Mouse (Mus musculus) intestine, postnatal 0 days (tissue): Measurements from ENCODE around the gene Swap70. TPM values are rescaled to one million over a fixed set of nuclear protein-coding genes. Genes with fewer than 3 reads are reported as not detected.

Experiments
- ATAC-seq: fragments of 200-750 bp; cut with Nextera tagmentation; 2 replicates; pipeline ENCODE4 v1.8.0; 2017; ENCODE audit warnings: mild to moderate bottlenecking, moderate TSS enrichment, moderate library complexity
- H3K27ac ChIP-seq: fragments of 300-500 bp; sonication (generic); 2 replicates; pipeline ENCODE4 v1.5.1; 2014; ENCODE audit warnings: mild to moderate bottlenecking, low read depth, low read length, moderate library complexity
- H3K27me3 ChIP-seq: fragments of 300-500 bp; sonication (generic); replicated peaks from 2 replicates; pipeline ENCODE4 v1.6.1; 2014; ENCODE audit warnings: low read length, mixed read lengths; ENCODE audit not compliant: control insufficient read depth, insufficient read depth
- H3K36me3 ChIP-seq: fragments of 300-500 bp; sonication (generic); 2 replicates; pipeline ENCODE4 v1.6.1; 2014; ENCODE audit warnings: mild to moderate bottlenecking, moderate library complexity; ENCODE audit not compliant: control insufficient read depth, insufficient read depth
- H3K4me1 ChIP-seq: fragments of 300-500 bp; sonication (generic); replicated peaks from 2 replicates; pipeline ENCODE4 v1.6.1; 2014; ENCODE audit warnings: antibody characterized with exemption, low read length, mixed read lengths; ENCODE audit not compliant: control insufficient read depth, insufficient read depth
- H3K4me2 ChIP-seq: fragments of 300-500 bp; sonication (generic); replicated peaks from 2 replicates; pipeline ENCODE4 v1.6.1; 2014; ENCODE audit warnings: low read depth, mild to moderate bottlenecking, moderate library complexity
- H3K4me3 ChIP-seq: fragments of 300-500 bp; sonication (generic); 2 replicates; pipeline ENCODE4 v1.5.1; 2014; ENCODE audit warnings: low read depth, low read length
- H3K9ac ChIP-seq: fragments of 300-500 bp; sonication (generic); 2 replicates; pipeline ENCODE4 v1.6.1; 2014; ENCODE audit warnings: mild to moderate bottlenecking, low read depth, low read length
- H3K9me3 ChIP-seq: fragments of 300-500 bp; sonication (generic); 2 replicates; pipeline ENCODE4 v1.6.1; 2016; ENCODE audit warnings: mixed run types; ENCODE audit not compliant: control insufficient read depth
- CTCF ChIP-seq: sonication (generic); IDR thresholded peaks from 2 replicates; pipeline ENCODE4 v1.5.1; 2016; ENCODE audit warnings: low read depth, mild to moderate bottlenecking, control low read depth, antibody characterized with exemption, moderate library complexity
- WGBS: fragments of 180-500 bp; shearing (Covaris S2); extraction: QIAGEN DNeasy Blood & Tissue Kit; methylation state at CpG from one replicate; pipeline ENCODE4 v1.1.7; 2014; 5-methylcytosine and 5-hydroxymethylcytosine counted together
- polyA plus RNA-seq: library from polyadenylated mRNA; unstranded; fragments of >200 nt; fragmentation: Nextera tagmentation; extraction: Ambion mirVana; gene quantifications from 2 replicates; pipeline ENCODE4 v1.2.1, GENCODE M21; 2015

Gene Swap70
- polyA plus RNA-seq, 1 experiment from 2014 or later: 11.1 TPM

GRCm38 (mm10) chr7:110325381-110326110, 104.0 kb downstream of the Swap70 start:
- Histone ChIP-seq H3K9me3 (no peaks in the 10 kb centered on the region), H3K4me1 (no peaks in the 10 kb centered on the region), H3K4me2 (no peak overlapping the region), H3K27me3 (no peaks in the 10 kb centered on the region), H3K4me3 (no peak overlapping the region), H3K27ac (no peak overlapping the region), H3K36me3 (peaks cover 72% of the 10 kb centered on the region), H3K9ac (no peak overlapping the region)
- WGBS: 89% methylated on average over 5 of the region's 5 CpGs
- no peak for ATAC-seq
- no peak for TF ChIP-seq CTCF

Other genes starting within 250 kb of the Swap70 start
- gene Tmem41b, start 234.8 kb upstream of the Swap70 start, polyA plus RNA-seq: 138 and 151 TPM in 2 replicates
- gene Ipo7, start 203.4 kb upstream of the Swap70 start, polyA plus RNA-seq: 12.0 and 12.4 TPM in 2 replicates
- gene Zfp143, start 160.5 kb upstream of the Swap70 start, polyA plus RNA-seq: 6.6 and 7.0 TPM in 2 replicates
- gene Wee1, start 99.7 kb upstream of the Swap70 start, polyA plus RNA-seq: 9.9 TPM in 2 replicates